Mouse (Mus musculus) stomach, postnatal 0 days (tissue): ENCODE results near the gene Uso1. TPM values are rescaled to one million over a fixed set of nuclear protein-coding genes. Genes with fewer than 3 reads are reported as not detected.
"Not testable (repeated sequence)": the region's sequence is repeated elsewhere in the genome, so short reads cannot be mapped to it uniquely, and the experiment has no call there.

ENCODE experiments used
- ATAC-seq: fragments of 200-750 bp; cut with Nextera tagmentation; 2 replicates; pipeline ENCODE4 v1.8.0; 2017; ENCODE audit not compliant: low FRiP score, low TSS enrichment
- DNase-seq: peaks from one replicate; pipeline ENCODE4 v3.0.0-alpha.2; 2016; ENCODE audit warnings: low spot score
- H3K27ac ChIP-seq: fragments of 300-500 bp; sonication (generic); replicated peaks from 2 replicates; pipeline ENCODE4 v1.5.1; 2014; ENCODE audit warnings: mild to moderate bottlenecking, control low read depth
- H3K27me3 ChIP-seq: fragments of 300-500 bp; sonication (generic); 2 replicates; pipeline ENCODE4 v1.6.1; 2014; ENCODE audit warnings: low read length; ENCODE audit not compliant: control insufficient read depth, insufficient read depth
- H3K36me3 ChIP-seq: fragments of 300-500 bp; sonication (generic); 2 replicates; pipeline ENCODE4 v1.6.1; 2014; ENCODE audit warnings: low read length, mixed read lengths; ENCODE audit not compliant: control insufficient read depth, insufficient read depth
- H3K4me1 ChIP-seq: fragments of 300-500 bp; sonication (generic); replicated peaks from 2 replicates; pipeline ENCODE4 v1.6.1; 2014; ENCODE audit warnings: antibody characterized with exemption; ENCODE audit not compliant: control insufficient read depth, insufficient read depth
- H3K4me2 ChIP-seq: fragments of 300-500 bp; sonication (generic); replicated peaks from 2 replicates; pipeline ENCODE4 v1.6.1; 2014; ENCODE audit warnings: low read depth, mild to moderate bottlenecking, control low read depth, moderate library complexity
- H3K4me3 ChIP-seq: fragments of 300-500 bp; sonication (generic); 2 replicates; pipeline ENCODE4 v1.5.1; 2014; ENCODE audit warnings: low read depth, low read length, control low read depth
- H3K9ac ChIP-seq: fragments of 300-500 bp; sonication (generic); 2 replicates; pipeline ENCODE4 v1.6.1; 2014; ENCODE audit warnings: mild to moderate bottlenecking, low read length, control low read depth, mixed read lengths
- H3K9me3 ChIP-seq: fragments of 300-500 bp; sonication (generic); 2 replicates; pipeline ENCODE4 v1.6.1; 2016; ENCODE audit warnings: low read length; ENCODE audit not compliant: control insufficient read depth
- CTCF ChIP-seq: IDR thresholded peaks from 2 replicates; pipeline ENCODE4 v1.5.1; 2016; ENCODE audit warnings: antibody characterized with exemption, low read depth, mild to moderate bottlenecking, moderate library complexity
- EP300 ChIP-seq: optimal IDR thresholded peaks from 2 replicates; pipeline ENCODE3; 2016; ENCODE audit warnings: antibody characterized with exemption
- WGBS: fragments of 180-500 bp; shearing (Covaris S2); extraction: QIAGEN DNeasy Blood & Tissue Kit; methylation state at CpG from one replicate; pipeline ENCODE4 v1.1.7; 2014; 5-methylcytosine and 5-hydroxymethylcytosine counted together
- polyA plus RNA-seq: library from polyadenylated mRNA; unstranded; fragments of >200 nt; fragmentation: Nextera tagmentation; extraction: Ambion mirVana; gene quantifications from 2 replicates; pipeline ENCODE4 v1.2.1, GENCODE M21; 2015

The Uso1 gene
- polyA plus RNA-seq, 1 experiment from 2014 or later = 36.6 TPM

GRCm38 (mm10) chr5:92188881-92189483, 51.2 kb downstream of the Uso1 start:
- Histone ChIP-seq H3K9ac (no peak overlapping the region), H3K27me3 (no peaks in the 10 kb centered on the region), H3K4me2 (no peak overlapping the region), H3K27ac (no peak overlapping the region), H3K4me1 (no peaks in the 10 kb centered on the region), H3K4me3 (no peak overlapping the region), H3K36me3 (peaks cover 33% of the 10 kb centered on the region), H3K9me3 (no peaks in the 10 kb centered on the region)
- WGBS = 93% methylated on average over 7 of the region's 7 CpGs
- ATAC-seq (peak; percentile 51; the same call in 1 of the 2 replicates), DNase-seq (no peak)
- no peak for TF ChIP-seq EP300
- TF ChIP-seq CTCF = no peak

- not testable (repeated sequence) for H3K27me3 ChIP-seq, ATAC-seq, H3K9me3 ChIP-seq, H3K27ac ChIP-seq, H3K9ac ChIP-seq, H3K4me1 ChIP-seq, H3K4me2 ChIP-seq, H3K4me3 ChIP-seq
- H3K36me3 ChIP-seq = peaks cover 25% of the 10 kb centered on the region
- peak; percentile 82 for TF ChIP-seq CTCF
- DNase-seq = peak; percentile 55
- 52% methylated on average over 2 of the region's 2 CpGs for WGBS
These were observed 58.0 kb downstream of the Uso1 start for GRCm38 (mm10) chr5:92195716-92196115.

GRCm38 (mm10) chr5:92196895-92197811, 59.4 kb downstream of the Uso1 start:
- ATAC-seq = no peak
- no peak overlapping the region for H3K9ac ChIP-seq
- H3K4me2 ChIP-seq = no peak overlapping the region
- no peaks in the 10 kb centered on the region for H3K9me3 ChIP-seq
- H3K4me1 ChIP-seq = no peaks in the 10 kb centered on the region
- no peak overlapping the region for H3K27ac ChIP-seq
- H3K36me3 ChIP-seq = peaks cover 34% of the 10 kb centered on the region
- no peak overlapping the region for H3K4me3 ChIP-seq
- no peaks in the 10 kb centered on the region for H3K27me3 ChIP-seq
- no peak for TF ChIP-seq CTCF
- no peak for TF ChIP-seq EP300
- DNase-seq = no peak
- 87% methylated on average over 15 of the region's 15 CpGs for WGBS

GRCm38 (mm10) chr5:92198266-92198665, 60.5 kb downstream of the Uso1 start:
- Histone ChIP-seq H3K27ac (no peak overlapping the region), H3K36me3 (peaks cover 29% of the 10 kb centered on the region), H3K27me3 (no peaks in the 10 kb centered on the region), H3K4me3 (no peak overlapping the region), H3K9ac (no peak overlapping the region), H3K9me3 (no peaks in the 10 kb centered on the region), H3K4me2 (no peak overlapping the region), H3K4me1 (no peaks in the 10 kb centered on the region)
- DNase-seq (no peak), ATAC-seq (no peak)
- 75% methylated on average over 8 of the region's 8 CpGs for WGBS
- TF ChIP-seq EP300 (no peak), CTCF (no peak)

GRCm38 (mm10) chr5:92204162-92205036, 66.7 kb downstream of the Uso1 start:
- H3K27me3 ChIP-seq = no peaks in the 10 kb centered on the region
- WGBS = 66% methylated on average over 6 of the region's 6 CpGs
- H3K4me2 ChIP-seq = no peak overlapping the region
- no peaks in the 10 kb centered on the region for H3K4me1 ChIP-seq
- H3K9ac ChIP-seq = no peak overlapping the region
- H3K36me3 ChIP-seq = peaks cover 23% of the 10 kb centered on the region
- H3K9me3 ChIP-seq = no peaks in the 10 kb centered on the region
- TF ChIP-seq CTCF (no peak), EP300 (no peak)
- peak; percentile 68 for DNase-seq
- ATAC-seq = peak; percentile 85
- no peak overlapping the region for H3K27ac ChIP-seq
- no peak overlapping the region for H3K4me3 ChIP-seq
